ENCODE assay signal across 19 mouse cellular contexts in genomic region chr3:103682473-103682872, GRCm38 (mm10). TPM values are rescaled to one million over a fixed set of nuclear protein-coding genes. Genes with fewer than 3 reads are reported as not detected.
DNase-seq lines count a peak whose midpoint lies in the region; ATAC-seq and TF ChIP-seq lines count a peak whose summit lies in the region.
"Had no signal": no experiment of that assay in that cellular context is flagged by ENCODE, and none has a peak within 500 bp of the region (broad histone marks: within the 10 kb centered on the region; RNA-seq: fewer than 3 reads in every experiment).

No protein-coding gene starts in this region.

- no peak overlapping the region for H3K9ac ChIP-seq in heart, embryonic 12.5 days
- H3K9ac ChIP-seq in midbrain, embryonic 11.5 days (ENCODE audit: low read length), result no peak overlapping the region
- no peak overlapping the region for H3K9ac ChIP-seq in midbrain, embryonic 14.5 days (replicated peaks; ENCODE audit: low read length)
- no peak overlapping the region for H3K9ac ChIP-seq in forebrain, embryonic 12.5 days
- H3K9ac ChIP-seq: embryonic facial prominence, embryonic 12.5 days; lung, embryonic 15.5 days; midbrain, embryonic 12.5 days had no signal

- ATAC-seq in heart, embryonic 12.5 days (ENCODE audit: insufficient number of reproducible peaks, low FRiP score), result no peak
- no peak for ATAC-seq in midbrain, embryonic 11.5 days (ENCODE audit: low FRiP score)
- no peak for ATAC-seq in midbrain, embryonic 14.5 days (ENCODE audit: low FRiP score, low TSS enrichment)
- peak; percentile 97 for ATAC-seq in Patski
- no peak for ATAC-seq in forebrain, embryonic 12.5 days (ENCODE audit: low FRiP score)
- ATAC-seq: CD4-positive, CD25-positive, alpha-beta regulatory T cell, adult 4 months; forebrain, embryonic 14.5 days had no signal

- peak; percentile 45 for DNase-seq in heart, adult 11 months
- peak; percentile 82 for DNase-seq in midbrain, embryonic 11.5 days (ENCODE audit: low spot score, missing footprints)
- no peak for DNase-seq in midbrain, embryonic 14.5 days
- DNase-seq in Patski (ENCODE audit: low read depth, low spot score), result peak; percentile 98
- DNase-seq in limb, embryonic 10.5 days (ENCODE audit: low spot score), result peak; percentile 31
- no peak for DNase-seq in lung, postnatal 36 days
- DNase-seq: cerebellum, adult 11-12 months; heart, adult 18-20 months; heart, postnatal 4 days; kidney, postnatal 36 days had no signal

- peaks cover 16% of the 10 kb centered on the region for H3K27me3 ChIP-seq in heart, embryonic 12.5 days (replicated peaks)
- H3K27me3 ChIP-seq in midbrain, embryonic 11.5 days (ENCODE audit: control insufficient read depth, insufficient read depth, low read length), result no peaks in the 10 kb centered on the region
- no peaks in the 10 kb centered on the region for H3K27me3 ChIP-seq in midbrain, embryonic 14.5 days (ENCODE audit: control insufficient read depth, insufficient read depth, low read length)
- H3K27me3 ChIP-seq in Patski, result no peaks in the 10 kb centered on the region
- H3K27me3 ChIP-seq in limb, embryonic 10.5 days (ENCODE audit: low read depth, poor library complexity, severe bottlenecking), result peaks cover 17% of the 10 kb centered on the region
- H3K27me3 ChIP-seq in forebrain, embryonic 12.5 days, result peaks cover 9% of the 10 kb centered on the region
- H3K27me3 ChIP-seq: midbrain, embryonic 12.5 days had no signal

- no peaks in the 10 kb centered on the region for H3K36me3 ChIP-seq in heart, embryonic 12.5 days
- no peaks in the 10 kb centered on the region for H3K36me3 ChIP-seq in midbrain, embryonic 11.5 days (ENCODE audit: control insufficient read depth, insufficient read depth, low read length)
- no peaks in the 10 kb centered on the region for H3K36me3 ChIP-seq in midbrain, embryonic 14.5 days (ENCODE audit: control insufficient read depth, insufficient read depth, low read length)
- no peaks in the 10 kb centered on the region for H3K36me3 ChIP-seq in limb, embryonic 10.5 days
- H3K36me3 ChIP-seq in forebrain, embryonic 12.5 days (replicated peaks), result no peaks in the 10 kb centered on the region
- H3K36me3 ChIP-seq: embryonic facial prominence, embryonic 12.5 days; lung, embryonic 15.5 days; midbrain, embryonic 12.5 days had no signal

- no peaks in the 10 kb centered on the region for H3K9me3 ChIP-seq in heart, embryonic 12.5 days (replicated peaks)
- no peaks in the 10 kb centered on the region for H3K9me3 ChIP-seq in midbrain, embryonic 11.5 days (ENCODE audit: control insufficient read depth, low read length)
- no peaks in the 10 kb centered on the region for H3K9me3 ChIP-seq in midbrain, embryonic 14.5 days (ENCODE audit: control insufficient read depth, low read length)
- no peaks in the 10 kb centered on the region for H3K9me3 ChIP-seq in limb, embryonic 10.5 days (replicated peaks)
- no peaks in the 10 kb centered on the region for H3K9me3 ChIP-seq in forebrain, embryonic 12.5 days
- H3K9me3 ChIP-seq: embryonic facial prominence, embryonic 12.5 days; lung, embryonic 15.5 days; midbrain, embryonic 12.5 days had no signal

- H3K4me2 ChIP-seq in heart, embryonic 12.5 days, result no peak overlapping the region
- H3K4me2 ChIP-seq in midbrain, embryonic 11.5 days, result no peak overlapping the region
- H3K4me2 ChIP-seq in midbrain, embryonic 14.5 days (ENCODE audit: low read length), result no peak overlapping the region
- no peak overlapping the region for H3K4me2 ChIP-seq in forebrain, embryonic 12.5 days
- H3K4me2 ChIP-seq: lung, embryonic 15.5 days had no signal

- H3K4me1 ChIP-seq in heart, embryonic 12.5 days (replicated peaks), result peaks cover 8% of the 10 kb centered on the region; the same call in 1 of the 2 replicates
- H3K4me1 ChIP-seq in midbrain, embryonic 11.5 days (ENCODE audit: control insufficient read depth, insufficient read depth, low read length), result peaks cover 9% of the 10 kb centered on the region
- peaks cover 16% of the 10 kb centered on the region for H3K4me1 ChIP-seq in midbrain, embryonic 14.5 days (ENCODE audit: control insufficient read depth, insufficient read depth, low read length)
- peaks cover 15% of the 10 kb centered on the region for H3K4me1 ChIP-seq in limb, embryonic 10.5 days
- peaks cover 19% of the 10 kb centered on the region for H3K4me1 ChIP-seq in forebrain, embryonic 12.5 days
- H3K4me1 ChIP-seq: lung, embryonic 15.5 days had no signal

- 51% methylated on average over 4 of the region's 4 CpGs for WGBS in heart, embryonic 12.5 days
- 52% methylated on average over 4 of the region's 4 CpGs for WGBS in midbrain, embryonic 11.5 days
- 56% methylated on average over 4 of the region's 4 CpGs for WGBS in midbrain, embryonic 14.5 days
- WGBS in limb, embryonic 10.5 days, result 46% methylated on average over 4 of the region's 4 CpGs
- WGBS in forebrain, embryonic 12.5 days, result 56% methylated on average over 4 of the region's 4 CpGs

- peak; percentile 61 for TF ChIP-seq CTCF in Patski (IDR thresholded peaks at IDR 0.05)

- in situ Hi-C loops in Patski (cut with MboI; ENCODE audit: low pct_unique_long_range_greater_than_20kb), result loop anchor here (5.0 kb wide), 1 partner anchor 55 kb away; the partner anchor contains the start of genes Gm10964 and Olfml3

- CTCF ChIA-PET in Patski (lab: Charles Lee), result interaction anchor here (0.8 to 1.5 kb wide), 7 partner anchors 14 to 263 kb away, joined by 3 to 4 read pairs (median 4); partner anchors contain the start of gene Olfml3

- POLR2A ChIA-PET in Patski (lab: Charles Lee), result interaction anchor here (0.6 to 1.7 kb wide), 5 partner anchors 43 to 1113 kb away, joined by 3 to 8 read pairs (median 5); no protein-coding TSS in a partner anchor

- H3K27ac ChIP-seq in heart, embryonic 12.5 days (ENCODE audit: poor library complexity, severe bottlenecking), result no peak overlapping the region
- H3K27ac ChIP-seq in midbrain, embryonic 11.5 days (ENCODE audit: low read depth, low read length), result no peak overlapping the region
- no peak overlapping the region for H3K27ac ChIP-seq in midbrain, embryonic 14.5 days (replicated peaks; ENCODE audit: low read depth, low read length)
- H3K27ac ChIP-seq in limb, embryonic 10.5 days, result no peak overlapping the region
- H3K27ac ChIP-seq in forebrain, embryonic 12.5 days, result no peak overlapping the region
- H3K27ac ChIP-seq: embryonic facial prominence, embryonic 12.5 days; lung, embryonic 15.5 days; midbrain, embryonic 12.5 days had no signal

- H3K4me3 ChIP-seq in heart, embryonic 12.5 days, result no peak overlapping the region
- no peak overlapping the region for H3K4me3 ChIP-seq in midbrain, embryonic 11.5 days (ENCODE audit: low read depth, low read length)
- no peak overlapping the region for H3K4me3 ChIP-seq in midbrain, embryonic 14.5 days (replicated peaks; ENCODE audit: low read depth, low read length)
- H3K4me3 ChIP-seq in limb, embryonic 10.5 days, result no peak overlapping the region
- no peak overlapping the region for H3K4me3 ChIP-seq in forebrain, embryonic 12.5 days (replicated peaks)
- H3K4me3 ChIP-seq: embryonic facial prominence, embryonic 12.5 days; lung, embryonic 15.5 days; midbrain, embryonic 12.5 days had no signal

RNA-seq across cellular contexts. Expression of gene Atg4a-ps, which starts 36.6 kb away (rescaled TPM):
- not detected in 2 replicates for polyA plus RNA-seq in heart, embryonic 12.5 days (2016; fragmentation: Nextera tagmentation; extraction: Ambion mirVana)
- 0.08 and 0.19 TPM in 2 replicates for polyA plus RNA-seq in midbrain, embryonic 11.5 days (2014; fragmentation: Nextera tagmentation; extraction: Ambion mirVana)
- 0.20 TPM in 1 of 2 replicates, not detected in the other for polyA plus RNA-seq in midbrain, embryonic 14.5 days (2014; fragmentation: Nextera tagmentation; extraction: Ambion mirVana)
- polyA plus RNA-seq in Patski (2021), result 7.4 TPM
- polyA plus RNA-seq in limb, embryonic 10.5 days (2016; fragmentation: Nextera tagmentation; extraction: Ambion mirVana), result not detected in 2 replicates
- 0.17 TPM in 1 of 2 replicates, not detected in the other for polyA plus RNA-seq in forebrain, embryonic 12.5 days (2016; fragmentation: Nextera tagmentation; extraction: Ambion mirVana)
- polyA plus RNA-seq: neural tube, embryonic 14.5 days had no signal

RNA-seq across cellular contexts. Expression of gene Olfml3, which starts 55.3 kb away (rescaled TPM):
- 19.5 and 20.5 TPM in 2 replicates for polyA plus RNA-seq in heart, embryonic 12.5 days (2016; fragmentation: Nextera tagmentation; extraction: Ambion mirVana)
- 8.9 and 10.5 TPM in 2 replicates for polyA plus RNA-seq in midbrain, embryonic 11.5 days (2014; fragmentation: Nextera tagmentation; extraction: Ambion mirVana)
- 2.0 and 4.8 TPM in 2 replicates for polyA plus RNA-seq in midbrain, embryonic 14.5 days (2014; fragmentation: Nextera tagmentation; extraction: Ambion mirVana)
- 3.5 TPM for polyA plus RNA-seq in Patski (2021)
- 10.4 and 18.0 TPM in 2 replicates for polyA plus RNA-seq in limb, embryonic 10.5 days (2016; fragmentation: Nextera tagmentation; extraction: Ambion mirVana)
- polyA plus RNA-seq in forebrain, embryonic 12.5 days (2016; fragmentation: Nextera tagmentation; extraction: Ambion mirVana), result 5.3 and 7.2 TPM in 2 replicates

RNA-seq across cellular contexts. Expression of gene Gm10964, which starts 56.7 kb away (rescaled TPM):
- polyA plus RNA-seq in heart, embryonic 12.5 days (2016; fragmentation: Nextera tagmentation; extraction: Ambion mirVana), result not detected in 2 replicates
- polyA plus RNA-seq in midbrain, embryonic 11.5 days (2014; fragmentation: Nextera tagmentation; extraction: Ambion mirVana), result not detected in 2 replicates
- not detected in 2 replicates for polyA plus RNA-seq in midbrain, embryonic 14.5 days (2014; fragmentation: Nextera tagmentation; extraction: Ambion mirVana)
- polyA plus RNA-seq in Patski (2021), result not detected
- not detected in 2 replicates for polyA plus RNA-seq in limb, embryonic 10.5 days (2016; fragmentation: Nextera tagmentation; extraction: Ambion mirVana)
- not detected in 2 replicates for polyA plus RNA-seq in forebrain, embryonic 12.5 days (2016; fragmentation: Nextera tagmentation; extraction: Ambion mirVana)
- polyA plus RNA-seq: CD4-positive, CD25-positive, alpha-beta regulatory T cell, adult 4 months; embryonic facial prominence, embryonic 12.5 days; forebrain, embryonic 14.5 days; limb, embryonic 11.5 days; lung, embryonic 15.5 days; midbrain, embryonic 12.5 days; neural tube, embryonic 14.5 days had no signal

Comparison
In these comparisons a context has a peak if more than half of its experiments do, and no peak if none do; other contexts are left out.
1. DNase-seq: peak in heart, adult 11 months (single experiment), midbrain, embryonic 11.5 days (single experiment), Patski (single experiment) and limb, embryonic 10.5 days (single experiment); none in midbrain, embryonic 14.5 days (single experiment) and lung, postnatal 36 days (single experiment).